Comparison of ENCODE assay signal across 10 mouse cellular contexts in genomic region chr16:57420773-57421556, GRCm38 (mm10).
A peak's percentile ranks its signal among the peaks of the same experiment; 100 is the strongest.
DNase-seq lines count a peak whose midpoint lies in the region; ATAC-seq and TF ChIP-seq lines count a peak whose summit lies in the region.
"Had no signal": no experiment of that assay in that cellular context is flagged by ENCODE, and none has a peak within 500 bp of the region (broad histone marks: within the 10 kb centered on the region; RNA-seq: fewer than 3 reads in every experiment).

No protein-coding gene starts in this region.

- TF ChIP-seq POLR2A in liver, adult 2 months (IDR thresholded peaks at IDR 0.05; ENCODE audit: extremely low read depth, insufficient read depth, low read length) = no peak
- no peak for TF ChIP-seq POLR2A in small intestine, adult 2 months (IDR thresholded peaks at IDR 0.05; ENCODE audit: low read depth, low read length)
- TF ChIP-seq POLR2A in cerebellum, adult 2 months (IDR thresholded peaks at IDR 0.05; ENCODE audit: borderline replicate concordance, insufficient read depth, low read length) = no peak
- TF ChIP-seq POLR2A in thymus, adult 2 months (IDR thresholded peaks at IDR 0.05; ENCODE audit: control insufficient read depth, extremely low read depth, insufficient read depth, low read length, poor library complexity) = no peak

- TF ChIP-seq CTCF in liver, adult 2 months (IDR thresholded peaks at IDR 0.05; ENCODE audit: low read depth, low read length) = no peak
- TF ChIP-seq CTCF in small intestine, adult 2 months (IDR thresholded peaks at IDR 0.05; ENCODE audit: extremely low read depth, insufficient read length, insufficient replicate concordance, low read depth, low read length) = no peak
- no peak for TF ChIP-seq CTCF in cerebellum, adult 2 months (IDR thresholded peaks at IDR 0.05; ENCODE audit: borderline replicate concordance, insufficient read depth, low read depth, low read length)
- no peak for TF ChIP-seq CTCF in thymus, adult 2 months (IDR thresholded peaks at IDR 0.05; ENCODE audit: borderline replicate concordance, control insufficient read depth, extremely low read depth, insufficient read depth, low read length, poor library complexity)

- H3K27me3 ChIP-seq in liver, adult 2 months (ENCODE audit: control insufficient read depth, insufficient read depth, low read length) = no peaks in the 10 kb centered on the region
- no peaks in the 10 kb centered on the region for H3K27me3 ChIP-seq in liver, embryonic 11.5 days (replicated peaks; ENCODE audit: control insufficient read depth, insufficient read depth, low read length)
- H3K27me3 ChIP-seq in heart, embryonic 12.5 days (replicated peaks) = no peaks in the 10 kb centered on the region
- no peaks in the 10 kb centered on the region for H3K27me3 ChIP-seq in kidney, embryonic 16.5 days (ENCODE audit: insufficient read depth, low read length)
- no peaks in the 10 kb centered on the region for H3K27me3 ChIP-seq in small intestine, adult 2 months (ENCODE audit: control insufficient read depth, insufficient read depth, low read length)
- H3K27me3 ChIP-seq in midbrain, embryonic 14.5 days (ENCODE audit: control insufficient read depth, insufficient read depth, low read length) = no peaks in the 10 kb centered on the region
- H3K27me3 ChIP-seq in cerebellum, adult 2 months (ENCODE audit: control insufficient read depth, insufficient read depth, low read length) = no peaks in the 10 kb centered on the region
- H3K27me3 ChIP-seq in thymus, adult 2 months (ENCODE audit: control insufficient read depth, insufficient read depth, low read length) = no peaks in the 10 kb centered on the region
- H3K27me3 ChIP-seq: forebrain, embryonic 15.5 days had no signal

- H3K27ac ChIP-seq in liver, adult 2 months (replicated peaks; ENCODE audit: insufficient read depth, low read depth, low read length) = no peak overlapping the region
- no peak overlapping the region for H3K27ac ChIP-seq in liver, embryonic 11.5 days (ENCODE audit: low read depth, low read length)
- peak overlapping the region; percentile 58 for H3K27ac ChIP-seq in heart, embryonic 12.5 days (ENCODE audit: poor library complexity, severe bottlenecking)
- H3K27ac ChIP-seq in kidney, embryonic 16.5 days (ENCODE audit: low read length) = peak overlapping the region; percentile 77
- peak overlapping the region; percentile 60 for H3K27ac ChIP-seq in small intestine, adult 2 months (ENCODE audit: insufficient read depth, low read depth, low read length)
- H3K27ac ChIP-seq in midbrain, embryonic 14.5 days (replicated peaks; ENCODE audit: low read depth, low read length) = no peak overlapping the region
- H3K27ac ChIP-seq in cerebellum, adult 2 months (ENCODE audit: insufficient read depth, low read length) = no peak overlapping the region; the same call in 1 of the 2 replicates
- H3K27ac ChIP-seq in thymus, adult 2 months (ENCODE audit: control insufficient read depth, insufficient read depth, low read length) = no peak overlapping the region
- H3K27ac ChIP-seq: forebrain, embryonic 15.5 days had no signal

- WGBS in liver, adult 2 months = 46% methylated on average over 8 of the region's 8 CpGs
- 36% methylated on average over 8 of the region's 8 CpGs for WGBS in liver, embryonic 11.5 days
- 36% methylated on average over 8 of the region's 8 CpGs for WGBS in heart, embryonic 12.5 days
- 18% methylated on average over 8 of the region's 8 CpGs for WGBS in kidney, embryonic 16.5 days
- WGBS in small intestine, adult 2 months = 60% methylated on average over 8 of the region's 8 CpGs
- WGBS in midbrain, embryonic 14.5 days = 72% methylated on average over 8 of the region's 8 CpGs
- WGBS in cerebellum, adult 2 months = 67% methylated on average over 8 of the region's 8 CpGs
- WGBS in thymus, adult 2 months = 56% methylated on average over 8 of the region's 8 CpGs

- no peak overlapping the region for H3K9ac ChIP-seq in liver, adult 2 months (ENCODE audit: low read depth, low read length)
- H3K9ac ChIP-seq in liver, embryonic 11.5 days (ENCODE audit: low read depth, low read length) = no peak overlapping the region
- H3K9ac ChIP-seq in heart, embryonic 12.5 days = no peak overlapping the region
- no peak overlapping the region for H3K9ac ChIP-seq in kidney, embryonic 16.5 days (replicated peaks; ENCODE audit: low read length)
- H3K9ac ChIP-seq in midbrain, embryonic 14.5 days (replicated peaks; ENCODE audit: low read length) = no peak overlapping the region
- H3K9ac ChIP-seq: forebrain, embryonic 15.5 days had no signal

- H3K9me3 ChIP-seq in liver, embryonic 11.5 days (ENCODE audit: control insufficient read depth, low read length) = no peaks in the 10 kb centered on the region
- no peaks in the 10 kb centered on the region for H3K9me3 ChIP-seq in heart, embryonic 12.5 days (replicated peaks)
- no peaks in the 10 kb centered on the region for H3K9me3 ChIP-seq in kidney, embryonic 16.5 days (ENCODE audit: low read length)
- no peaks in the 10 kb centered on the region for H3K9me3 ChIP-seq in midbrain, embryonic 14.5 days (ENCODE audit: control insufficient read depth, low read length)
- H3K9me3 ChIP-seq: forebrain, embryonic 15.5 days had no signal

- no peak for ATAC-seq in liver, embryonic 11.5 days (replicated peaks; ENCODE audit: low FRiP score)
- 0 out of 2 replicates have a peak, but pooled peaks have one; percentile 27 for ATAC-seq in heart, embryonic 12.5 days (ENCODE audit: insufficient number of reproducible peaks, low FRiP score)
- ATAC-seq in kidney, embryonic 16.5 days (ENCODE audit: low FRiP score, low TSS enrichment) = no peak
- no peak for ATAC-seq in midbrain, embryonic 14.5 days (ENCODE audit: low FRiP score, low TSS enrichment)
- ATAC-seq: forebrain, embryonic 15.5 days had no signal

- peak; percentile 25 for DNase-seq in liver, adult 2 months (ENCODE audit: extremely low read depth, low read depth, low spot score)
- DNase-seq in liver, embryonic 11.5 days (ENCODE audit: low spot score) = no peak
- DNase-seq in midbrain, embryonic 14.5 days = no peak
- no peak for DNase-seq in cerebellum, adult 2 months
- DNase-seq in thymus, adult 2 months = no peak
- DNase-seq: thymus, adult 18-20 months had no signal

- no peaks in the 10 kb centered on the region for H3K4me1 ChIP-seq in liver, adult 2 months (ENCODE audit: control insufficient read depth, insufficient read depth, low read length)
- no peaks in the 10 kb centered on the region for H3K4me1 ChIP-seq in liver, embryonic 11.5 days (replicated peaks; ENCODE audit: control insufficient read depth, insufficient read depth, low read length)
- H3K4me1 ChIP-seq in heart, embryonic 12.5 days (replicated peaks) = peaks cover 52% of the 10 kb centered on the region
- peaks cover 38% of the 10 kb centered on the region for H3K4me1 ChIP-seq in kidney, embryonic 16.5 days (ENCODE audit: insufficient read depth, low read length)
- peaks cover 6% of the 10 kb centered on the region; the same call in 1 of the 2 replicates for H3K4me1 ChIP-seq in small intestine, adult 2 months (ENCODE audit: control insufficient read depth, insufficient read depth, insufficient read length, low read length)
- H3K4me1 ChIP-seq in midbrain, embryonic 14.5 days (ENCODE audit: control insufficient read depth, insufficient read depth, low read length) = no peaks in the 10 kb centered on the region
- H3K4me1 ChIP-seq in cerebellum, adult 2 months (ENCODE audit: control insufficient read depth, insufficient read depth, low read length) = peaks cover 2% of the 10 kb centered on the region; the same call in 1 of the 2 replicates
- H3K4me1 ChIP-seq in thymus, adult 2 months (replicated peaks; ENCODE audit: control insufficient read depth, insufficient read depth, low read length) = peaks cover 12% of the 10 kb centered on the region
- H3K4me1 ChIP-seq: forebrain, embryonic 15.5 days had no signal

- H3K4me2 ChIP-seq in liver, embryonic 11.5 days = no peak overlapping the region
- H3K4me2 ChIP-seq in heart, embryonic 12.5 days = no peak overlapping the region
- H3K4me2 ChIP-seq in kidney, embryonic 16.5 days (replicated peaks; ENCODE audit: low read depth, low read length) = no peak overlapping the region
- H3K4me2 ChIP-seq in midbrain, embryonic 14.5 days (ENCODE audit: low read length) = no peak overlapping the region
- H3K4me2 ChIP-seq: forebrain, embryonic 15.5 days had no signal

- no peaks in the 10 kb centered on the region for H3K36me3 ChIP-seq in liver, adult 2 months (ENCODE audit: control insufficient read depth, insufficient read depth, low read length)
- H3K36me3 ChIP-seq in liver, embryonic 11.5 days (ENCODE audit: control insufficient read depth, insufficient read depth, low read length) = no peaks in the 10 kb centered on the region
- no peaks in the 10 kb centered on the region for H3K36me3 ChIP-seq in heart, embryonic 12.5 days
- no peaks in the 10 kb centered on the region for H3K36me3 ChIP-seq in kidney, embryonic 16.5 days (ENCODE audit: insufficient read depth, low read length)
- H3K36me3 ChIP-seq in small intestine, adult 2 months (ENCODE audit: control insufficient read depth, insufficient read depth, low read length) = no peaks in the 10 kb centered on the region
- H3K36me3 ChIP-seq in midbrain, embryonic 14.5 days (ENCODE audit: control insufficient read depth, insufficient read depth, low read length) = no peaks in the 10 kb centered on the region
- H3K36me3 ChIP-seq in thymus, adult 2 months (ENCODE audit: control insufficient read depth, insufficient read depth, low read length) = no peaks in the 10 kb centered on the region
- H3K36me3 ChIP-seq: forebrain, embryonic 15.5 days had no signal

- no peak overlapping the region for H3K4me3 ChIP-seq in liver, adult 2 months (ENCODE audit: insufficient read depth, low read depth, low read length)
- H3K4me3 ChIP-seq in liver, embryonic 11.5 days (ENCODE audit: low read depth, low read length) = no peak overlapping the region
- no peak overlapping the region for H3K4me3 ChIP-seq in heart, embryonic 12.5 days
- H3K4me3 ChIP-seq in kidney, embryonic 16.5 days (ENCODE audit: low read length) = no peak overlapping the region
- H3K4me3 ChIP-seq in small intestine, adult 2 months (ENCODE audit: low read depth, low read length) = no peak overlapping the region
- H3K4me3 ChIP-seq in midbrain, embryonic 14.5 days (replicated peaks; ENCODE audit: low read depth, low read length) = no peak overlapping the region
- H3K4me3 ChIP-seq in cerebellum, adult 2 months (replicated peaks; ENCODE audit: insufficient read depth, low read depth, low read length) = no peak overlapping the region
- H3K4me3 ChIP-seq in thymus, adult 2 months (ENCODE audit: control insufficient read depth, insufficient read depth, low read length) = no peak overlapping the region
- H3K4me3 ChIP-seq: forebrain, embryonic 15.5 days had no signal

- no peaks in the 10 kb centered on the region for H3K79me2 ChIP-seq in liver, adult 2 months (ENCODE audit: control insufficient read depth, insufficient read depth, low read length)

Comparison
In these comparisons a context has a peak if more than half of its experiments do, and no peak if none do; other contexts are left out.
1. H3K27ac ChIP-seq: peak in heart, embryonic 12.5 days (single experiment), kidney, embryonic 16.5 days (single experiment) and small intestine, adult 2 months (single experiment); none in liver, adult 2 months (single experiment), liver, embryonic 11.5 days (single experiment), midbrain, embryonic 14.5 days (single experiment), cerebellum, adult 2 months (single experiment) and thymus, adult 2 months (single experiment).